Mouse (Mus musculus) urinary bladder, postnatal 10 days (tissue): Measurements from ENCODE around the gene Mrps14.

Experiments
- DNase-seq: peaks from one replicate; pipeline ENCODE4 v3.0.0; 2022; ENCODE audit warnings: low spot score

The Mrps14 gene

DNA sequence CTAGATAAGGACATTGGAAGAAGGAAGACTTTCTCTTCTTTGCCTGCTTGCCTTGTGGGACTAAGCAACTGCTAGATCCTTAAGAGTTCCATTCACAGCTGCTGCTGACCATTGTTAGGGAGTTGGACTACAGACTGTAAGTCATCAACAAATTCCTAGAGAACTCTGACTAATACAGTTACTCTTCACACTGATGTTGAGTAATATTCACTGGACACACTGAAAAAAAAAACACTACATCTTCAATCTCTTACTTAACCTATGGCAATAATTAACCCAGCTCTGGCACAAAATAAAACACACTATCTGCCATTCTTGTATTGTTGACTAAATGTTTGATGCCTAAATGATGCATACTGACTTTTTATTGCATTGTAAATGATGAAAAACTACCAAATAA lies 32.8 kb downstream of the Mrps14 start:
- DNase-seq, result no peak

DNA sequence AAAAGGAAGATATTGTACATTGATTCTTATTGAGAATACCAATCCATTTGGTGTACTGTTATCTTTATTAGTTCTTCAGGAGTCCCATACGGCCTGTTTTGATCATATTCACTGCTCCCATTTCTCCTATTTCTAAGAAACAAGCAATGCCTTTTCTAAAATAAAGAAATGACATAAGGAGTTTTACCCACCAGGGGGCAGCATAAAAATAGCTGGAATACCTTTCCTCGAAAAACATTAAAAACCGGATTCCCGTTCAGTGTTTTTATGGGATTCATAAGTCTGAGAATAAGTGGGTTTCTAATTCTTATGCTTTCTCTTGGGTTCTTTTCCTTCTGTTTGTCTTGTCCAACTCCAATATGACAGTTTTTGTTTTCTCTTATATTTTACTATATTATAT lies 36.0 kb downstream of the Mrps14 start:
- no peak for DNase-seq

DNA sequence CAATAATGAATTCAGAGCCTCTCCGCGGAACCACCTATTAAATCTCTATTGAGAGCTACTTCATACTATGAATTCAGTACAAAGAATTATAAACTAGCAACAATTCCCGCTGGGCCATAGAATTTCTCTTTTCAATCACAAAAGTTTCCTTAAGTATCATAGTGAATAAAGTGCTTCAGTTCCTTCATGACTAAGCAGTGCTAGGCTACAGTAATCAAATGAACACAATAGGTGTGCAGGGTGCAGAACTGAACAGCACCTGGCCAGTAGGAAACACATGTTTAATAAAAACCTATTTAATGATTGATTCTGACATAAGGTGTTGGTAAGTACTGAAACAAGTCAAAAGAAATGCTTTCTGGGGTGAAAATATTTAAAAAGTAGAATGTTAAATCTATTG lies 37.1 kb downstream of the Mrps14 start:
- DNase-seq, result no peak

DNA sequence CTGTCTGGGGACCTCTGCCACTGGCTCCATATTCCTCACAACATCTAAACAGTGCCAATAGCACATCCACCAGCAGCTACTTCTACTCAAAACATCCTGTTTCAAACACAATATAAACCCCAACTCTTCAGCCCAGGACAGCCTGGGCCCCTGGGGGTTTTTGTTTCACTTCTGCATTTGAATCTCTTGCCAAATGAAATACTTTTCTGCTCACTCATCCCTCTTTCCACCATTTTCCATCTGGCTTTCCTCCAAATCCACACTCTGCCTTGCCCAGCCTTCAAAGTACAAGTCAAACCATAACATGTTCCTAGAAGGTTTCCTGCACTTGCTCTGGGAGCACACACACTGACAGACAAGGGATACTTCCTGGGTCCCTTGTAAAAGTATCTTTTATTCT lies 38.9 kb downstream of the Mrps14 start:
- DNase-seq, result no peak

DNA sequence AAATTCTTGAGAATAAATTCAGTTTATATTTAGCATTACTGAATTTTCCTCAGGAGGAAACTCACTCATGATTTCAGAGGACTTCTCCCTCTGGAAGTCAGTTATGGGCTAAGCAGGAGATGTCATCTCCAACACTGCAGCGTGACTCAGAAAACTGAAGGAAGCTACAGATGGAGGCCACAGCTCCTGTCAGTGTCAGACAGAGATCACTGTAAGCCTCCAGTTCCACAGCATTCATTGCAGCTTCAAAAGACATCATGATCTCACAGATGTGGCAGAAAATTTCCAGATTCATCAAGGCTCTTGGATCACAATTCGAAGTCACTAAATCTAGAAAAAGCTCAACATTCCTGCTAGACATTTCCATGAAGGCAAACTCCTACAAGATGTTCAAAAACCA lies 43.0 kb downstream of the Mrps14 start:
- DNase-seq, result no peak

DNA sequence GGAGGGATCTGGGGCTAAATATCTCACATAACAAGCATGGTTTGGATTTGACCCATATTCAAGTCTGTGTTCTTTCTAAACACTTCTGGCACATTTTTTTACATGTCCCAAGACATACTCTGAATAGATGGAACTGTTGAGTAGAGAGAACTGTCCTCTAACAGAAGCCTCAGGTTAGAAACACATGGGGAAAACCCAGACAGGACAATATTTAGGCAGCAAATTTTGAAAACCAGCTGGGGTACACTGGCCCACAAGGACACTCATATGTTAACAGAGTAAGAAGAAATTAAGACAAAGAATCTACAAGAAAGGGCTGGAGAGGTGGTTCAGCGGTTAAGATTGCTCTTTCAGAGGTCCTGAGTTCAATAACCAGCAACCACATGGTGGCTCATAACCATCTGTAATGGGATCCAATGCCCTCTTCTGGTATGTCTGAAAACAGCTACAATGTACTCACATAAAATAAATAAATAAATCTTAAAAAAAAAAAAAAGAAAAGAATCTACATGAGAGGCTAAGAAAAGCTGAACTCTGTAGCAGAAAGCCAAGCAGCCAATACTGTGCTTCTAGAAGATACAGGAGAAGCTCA lies 43.9 kb downstream of the Mrps14 start:
- no peak for DNase-seq

DNA sequence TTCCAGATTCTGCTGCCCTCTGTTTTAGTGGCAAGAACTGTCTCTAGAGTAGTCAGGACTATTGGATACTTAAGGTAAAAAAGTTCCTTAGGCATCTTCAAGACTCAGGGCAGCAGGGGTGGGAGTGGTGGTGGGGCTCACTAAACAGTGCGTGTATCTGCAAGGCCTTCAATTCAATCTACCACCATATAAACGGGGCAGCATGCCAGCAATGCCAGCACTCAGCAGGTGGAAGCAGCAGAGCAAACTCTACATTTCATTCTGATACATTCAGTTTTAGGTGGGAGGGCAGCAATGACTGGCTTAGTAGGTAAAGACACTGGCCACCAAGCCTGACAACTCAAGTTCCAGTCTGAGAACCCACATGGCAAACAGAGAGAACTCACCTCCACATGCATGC lies 45.1 kb downstream of the Mrps14 start:
- DNase-seq, result no peak

DNA sequence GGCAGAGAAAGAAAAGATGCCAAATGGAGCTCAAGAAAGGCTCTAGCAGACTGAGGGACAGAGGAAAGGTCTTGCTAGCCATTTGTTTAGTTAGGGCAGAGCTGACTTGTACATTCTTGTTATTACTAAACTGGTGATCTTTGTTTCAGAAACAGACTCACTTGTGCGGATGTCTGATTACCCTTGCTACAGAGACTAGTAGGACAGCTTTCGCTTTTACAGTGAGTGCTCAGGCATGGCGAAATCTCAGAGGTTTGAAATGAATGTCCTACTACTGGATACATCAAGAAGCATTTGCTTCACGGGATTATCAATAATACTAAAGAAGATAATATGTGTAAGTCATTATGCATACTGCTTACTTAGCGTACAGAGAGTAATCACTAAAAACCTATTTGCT lies 49.7 kb downstream of the Mrps14 start:
- DNase-seq, result no peak

DNA sequence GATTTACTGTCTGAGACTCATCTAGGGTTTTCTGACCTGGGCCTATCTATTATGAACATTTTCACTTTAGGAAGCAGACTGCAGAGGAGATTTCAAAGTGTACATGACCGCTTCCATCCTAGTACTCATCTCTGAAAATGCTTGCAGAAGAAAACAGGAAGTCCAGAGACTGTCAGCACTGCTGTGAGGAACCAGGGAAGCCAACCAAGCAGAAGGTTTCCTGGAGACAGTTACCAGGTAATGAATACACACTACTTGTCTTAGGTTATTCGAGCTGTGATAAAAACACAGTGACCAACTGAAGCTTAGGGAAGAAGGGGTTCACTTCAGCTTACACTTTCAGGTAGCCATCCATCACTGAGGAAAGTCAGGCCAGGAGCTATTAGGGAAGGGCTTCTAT lies 50.9 kb downstream of the Mrps14 start:
- DNase-seq, result no peak

DNA sequence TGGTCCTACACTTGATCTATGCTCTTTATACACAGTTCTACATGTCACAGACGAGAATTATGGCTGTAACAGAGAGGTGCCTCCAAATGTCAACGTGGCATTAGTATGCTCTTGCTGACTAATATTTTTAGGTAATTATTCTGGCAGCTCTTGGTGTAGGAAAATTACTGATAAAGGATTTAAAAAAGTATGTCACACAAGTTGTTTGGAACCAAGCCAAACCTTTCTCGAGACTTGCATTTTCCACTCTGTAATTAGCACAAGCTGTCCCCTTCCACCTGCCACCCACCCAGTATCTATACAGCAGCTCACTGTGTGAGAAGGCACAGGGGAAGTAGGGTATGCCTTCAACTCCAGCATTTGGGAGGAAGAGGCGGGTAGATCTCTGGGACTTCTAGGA lies 51.8 kb downstream of the Mrps14 start:
- DNase-seq, result no peak

DNA sequence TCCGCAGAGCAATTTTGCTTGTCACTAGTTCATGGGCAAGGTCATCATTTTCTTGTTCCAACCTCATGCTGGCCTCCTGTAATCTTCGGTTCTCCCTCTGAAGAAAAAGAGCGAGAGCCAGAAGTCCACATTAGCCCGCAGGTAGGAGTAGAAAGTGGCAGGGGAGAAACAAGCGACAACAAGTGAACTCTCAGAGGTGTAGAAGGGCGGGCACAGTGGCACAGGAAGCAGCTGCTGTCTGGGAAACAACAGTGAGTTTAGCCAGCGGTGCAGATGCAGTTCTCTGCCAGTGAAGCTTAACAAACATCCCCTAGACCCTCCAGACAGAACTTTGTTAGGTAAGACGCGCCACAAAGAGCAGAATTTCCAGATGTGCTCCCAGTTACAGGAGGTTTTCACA lies 52.5 kb downstream of the Mrps14 start:
- DNase-seq, result no peak

DNA sequence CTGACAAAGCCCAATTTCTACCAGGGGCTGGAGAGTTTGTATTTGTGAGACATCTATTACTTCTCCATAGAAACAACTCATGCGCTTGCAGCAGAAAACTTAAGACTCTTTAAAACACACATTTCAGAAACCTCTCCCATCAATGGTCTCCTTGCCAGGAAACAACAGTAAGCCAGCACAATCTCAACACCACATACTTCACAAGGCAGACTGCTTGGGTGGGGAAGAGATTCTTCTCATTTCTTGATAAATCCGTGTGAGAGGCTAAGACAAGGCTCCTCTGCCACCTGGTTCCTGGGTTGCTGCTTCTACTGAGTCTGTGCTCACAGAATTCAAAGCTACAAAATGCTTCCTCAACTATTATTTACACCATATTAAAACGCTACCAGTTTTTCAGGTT lies 54.8 kb downstream of the Mrps14 start:
- no peak for DNase-seq

DNA sequence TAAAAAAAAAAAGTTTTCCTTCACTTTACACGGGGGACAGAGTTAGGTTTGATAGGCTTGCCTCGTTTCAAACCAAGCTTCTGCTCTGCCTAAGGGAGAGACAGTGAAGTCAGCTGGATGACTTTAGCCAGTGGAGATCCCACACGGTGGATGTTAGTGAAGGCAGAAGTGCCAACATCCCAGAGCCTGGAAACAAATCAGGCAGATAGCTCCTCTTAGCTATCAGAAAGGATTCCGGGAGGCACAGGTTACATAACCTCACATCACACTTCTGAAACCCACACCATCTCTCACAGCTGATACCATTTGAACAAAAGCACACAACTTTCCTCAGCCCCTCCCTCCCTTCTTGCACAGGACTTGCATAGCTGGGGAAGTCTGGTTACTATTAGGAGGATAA lies 55.8 kb downstream of the Mrps14 start:
- DNase-seq, result no peak

DNA sequence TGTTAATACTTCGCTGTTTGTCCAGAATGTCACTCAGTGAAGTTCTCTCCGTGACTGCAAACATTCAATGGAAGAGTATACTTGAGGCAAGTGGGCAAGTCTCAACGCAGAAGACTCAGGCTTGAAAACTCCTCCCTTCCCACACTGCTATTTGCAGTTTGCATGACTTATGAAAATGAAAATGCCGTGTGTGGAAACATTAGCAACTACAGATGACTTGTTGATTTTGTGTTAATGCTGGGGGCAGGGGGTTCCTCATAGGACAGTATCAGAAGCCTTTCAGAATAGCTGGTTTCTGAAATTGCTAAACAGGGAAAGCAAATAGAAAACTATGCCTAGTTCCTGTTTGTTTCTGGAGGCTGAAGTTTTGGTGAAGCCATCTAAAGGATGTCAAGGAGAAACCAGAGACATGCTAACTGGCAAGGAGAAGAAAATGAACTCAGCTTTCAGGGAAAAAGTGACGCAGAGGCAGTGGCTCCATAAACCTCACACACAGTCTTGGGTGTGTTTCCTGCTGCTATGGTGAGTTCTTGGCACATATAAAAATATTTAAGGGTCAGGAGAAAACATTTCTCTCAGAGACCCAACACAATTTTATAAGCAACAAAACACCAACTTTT lies 56.5 kb downstream of the Mrps14 start:
- DNase-seq, result no peak
